Mouse (Mus musculus) midbrain, embryonic 15.5 days (tissue): ENCODE results near the gene Wdr26. TPM values are rescaled to one million over a fixed set of nuclear protein-coding genes. Genes with fewer than 3 reads are reported as not detected.

ENCODE experiments used
- ATAC-seq: fragments of 200-750 bp; cut with Nextera tagmentation; replicated peaks from 2 replicates; pipeline ENCODE4 v1.8.0; 2017; ENCODE audit warnings: moderate TSS enrichment
- H3K27ac ChIP-seq: fragments of 300-500 bp; sonication (generic); 2 replicates; pipeline ENCODE4 v1.5.1; 2015; ENCODE audit warnings: mild to moderate bottlenecking, inconsistent platforms
- H3K27me3 ChIP-seq: fragments of 300-500 bp; sonication (generic); replicated peaks from 2 replicates; pipeline ENCODE4 v1.6.1; 2015; ENCODE audit warnings: inconsistent platforms
- H3K36me3 ChIP-seq: fragments of 300-500 bp; sonication (generic); replicated peaks from 2 replicates; pipeline ENCODE4 v1.6.1; 2015; ENCODE audit warnings: inconsistent platforms
- H3K4me1 ChIP-seq: fragments of 300-500 bp; sonication (generic); 2 replicates; pipeline ENCODE4 v1.6.1; 2015; ENCODE audit warnings: inconsistent platforms
- H3K4me2 ChIP-seq: fragments of 300-500 bp; sonication (generic); 2 replicates; pipeline ENCODE4 v1.6.1; 2015; ENCODE audit warnings: inconsistent platforms, mild to moderate bottlenecking, moderate library complexity
- H3K4me3 ChIP-seq: fragments of 300-500 bp; sonication (generic); 2 replicates; pipeline ENCODE4 v1.5.1; 2015; ENCODE audit warnings: mild to moderate bottlenecking, inconsistent platforms
- H3K9ac ChIP-seq: fragments of 300-500 bp; sonication (generic); 2 replicates; pipeline ENCODE4 v1.6.1; 2015; ENCODE audit warnings: mild to moderate bottlenecking, inconsistent platforms
- H3K9me3 ChIP-seq: fragments of 300-500 bp; sonication (generic); 2 replicates; pipeline ENCODE4 v1.6.1; 2016; ENCODE audit warnings: inconsistent platforms
- WGBS: fragments of 180-500 bp; shearing (Covaris S2); methylation state at CpG from one replicate; pipeline ENCODE4 v1.1.7; 2015; ENCODE audit warnings: mixed read lengths; 5-methylcytosine and 5-hydroxymethylcytosine counted together
- polyA plus RNA-seq: library from polyadenylated mRNA; unstranded; fragments of >200 nt; fragmentation: Nextera tagmentation; extraction: Ambion mirVana; gene quantifications from 2 replicates; pipeline ENCODE4 v1.2.1, GENCODE M21; 2015

The Wdr26 gene
- polyA plus RNA-seq, 1 experiment from 2014 or later: 36.7 TPM

DNA sequence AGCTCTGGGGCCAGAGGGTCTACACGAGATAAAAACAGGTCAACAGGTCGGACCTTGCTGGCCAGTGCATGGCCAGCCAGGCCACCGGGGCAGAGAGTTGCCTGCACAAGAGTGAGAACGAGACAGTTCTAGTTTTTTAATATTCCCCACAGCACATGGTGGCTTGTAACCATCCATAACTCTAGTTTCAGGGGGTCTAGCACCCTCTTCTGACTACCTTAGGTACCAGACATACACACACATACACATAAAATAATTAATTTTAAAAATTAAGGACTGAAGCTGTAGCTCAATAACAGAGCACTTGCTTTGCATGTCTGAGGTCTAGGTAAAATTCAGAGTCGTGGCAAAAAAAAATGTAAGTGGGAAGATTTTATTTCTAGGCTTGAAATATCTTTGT, 39.8 kb upstream of the Wdr26 start:
- no peak for ATAC-seq

DNA sequence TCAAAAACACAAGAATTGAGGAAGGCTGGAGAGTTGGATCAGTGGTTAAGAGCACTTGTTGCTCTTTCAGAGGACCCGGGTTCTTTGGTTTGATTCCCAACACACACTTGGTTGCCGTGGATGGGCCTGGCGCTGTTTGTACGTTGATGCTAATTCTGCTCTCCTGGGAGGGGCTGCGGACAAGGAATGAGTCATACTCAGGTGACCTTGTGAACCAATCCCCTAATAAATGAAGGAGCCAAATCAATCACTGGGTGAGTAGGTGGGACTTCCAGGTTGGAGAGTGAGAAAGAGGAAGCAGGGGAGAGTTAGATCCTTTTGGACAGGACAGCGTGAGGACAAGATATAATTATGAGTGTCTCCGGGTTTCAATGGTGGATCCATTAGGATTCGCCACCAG, 39.2 kb upstream of the Wdr26 start:
- H3K4me3 ChIP-seq: no peak overlapping the region
- no peak overlapping the region for H3K27ac ChIP-seq
- no peak overlapping the region for H3K9ac ChIP-seq
- ATAC-seq: no peak
- H3K9me3 ChIP-seq: no peaks in the 10 kb centered on the region
- H3K27me3 ChIP-seq: no peaks in the 10 kb centered on the region
- no peaks in the 10 kb centered on the region for H3K36me3 ChIP-seq
- WGBS: 92% methylated on average over 8 of the region's 8 CpGs
- H3K4me2 ChIP-seq: no peak overlapping the region
- no peaks in the 10 kb centered on the region for H3K4me1 ChIP-seq

More for the DNA sequence above, 39.8 kb upstream of the Wdr26 start:
- Histone ChIP-seq H3K36me3 (no peaks in the 10 kb centered on the region), H3K4me1 (peaks cover 6% of the 10 kb centered on the region), H3K4me2 (no peak overlapping the region), H3K27ac (no peak overlapping the region), H3K9ac (no peak overlapping the region), H3K27me3 (no peaks in the 10 kb centered on the region), H3K9me3 (no peaks in the 10 kb centered on the region), H3K4me3 (no peak overlapping the region)
- WGBS: 87% methylated on average over 5 of the region's 5 CpGs

DNA sequence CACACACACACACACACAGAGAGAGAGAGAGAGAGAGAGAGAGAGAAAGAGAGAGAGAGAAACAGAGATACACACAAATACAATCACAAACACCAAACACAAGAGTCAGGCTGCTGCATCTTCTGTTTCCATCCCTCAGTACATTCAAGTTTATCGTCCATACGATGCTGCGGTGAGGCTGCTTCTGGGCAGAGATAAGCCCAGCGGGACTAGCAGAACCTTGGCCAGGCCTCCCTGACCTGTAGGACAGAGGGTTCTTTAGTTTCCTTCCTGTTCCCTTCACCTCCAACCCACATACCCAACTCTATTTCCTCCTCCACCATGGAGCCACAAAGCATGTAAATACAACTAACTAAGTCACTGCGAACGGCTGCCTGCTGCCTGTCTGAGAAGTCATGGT, 37.7 kb upstream of the Wdr26 start:
- H3K9me3 ChIP-seq: no peaks in the 10 kb centered on the region
- H3K4me1 ChIP-seq: no peaks in the 10 kb centered on the region
- no peak for ATAC-seq
- no peak overlapping the region for H3K4me3 ChIP-seq
- no peak overlapping the region for H3K4me2 ChIP-seq
- H3K9ac ChIP-seq: no peak overlapping the region
- H3K36me3 ChIP-seq: no peaks in the 10 kb centered on the region
- no peak overlapping the region for H3K27ac ChIP-seq
- H3K27me3 ChIP-seq: no peaks in the 10 kb centered on the region
- 92% methylated on average over 6 of the region's 6 CpGs for WGBS

DNA sequence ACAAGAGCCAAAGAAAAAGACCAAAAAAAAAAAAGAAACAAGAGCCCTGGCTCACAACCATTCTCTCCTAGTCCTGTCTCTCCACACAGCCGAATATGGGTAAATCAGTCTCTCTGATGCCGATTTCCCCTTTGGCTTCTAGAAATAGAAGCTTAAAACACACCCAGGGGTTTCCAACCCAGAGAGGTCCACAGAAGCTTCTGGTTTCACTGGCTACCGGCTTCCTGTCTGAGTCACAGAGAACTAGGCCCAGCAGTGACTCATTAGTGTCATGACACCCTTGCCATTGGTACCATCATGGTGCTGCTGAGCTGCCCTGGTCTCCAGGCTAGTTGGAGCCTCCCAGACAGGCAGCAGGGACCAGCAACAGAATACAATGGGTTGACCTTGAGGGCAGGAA, 35.4 kb upstream of the Wdr26 start:
- Histone ChIP-seq H3K4me2 (no peak overlapping the region), H3K4me3 (no peak overlapping the region), H3K4me1 (no peaks in the 10 kb centered on the region), H3K9me3 (no peaks in the 10 kb centered on the region), H3K27ac (no peak overlapping the region), H3K36me3 (no peaks in the 10 kb centered on the region), H3K27me3 (no peaks in the 10 kb centered on the region), H3K9ac (no peak overlapping the region)
- 75% methylated on average over 3 of the region's 3 CpGs for WGBS
- ATAC-seq: no peak

DNA sequence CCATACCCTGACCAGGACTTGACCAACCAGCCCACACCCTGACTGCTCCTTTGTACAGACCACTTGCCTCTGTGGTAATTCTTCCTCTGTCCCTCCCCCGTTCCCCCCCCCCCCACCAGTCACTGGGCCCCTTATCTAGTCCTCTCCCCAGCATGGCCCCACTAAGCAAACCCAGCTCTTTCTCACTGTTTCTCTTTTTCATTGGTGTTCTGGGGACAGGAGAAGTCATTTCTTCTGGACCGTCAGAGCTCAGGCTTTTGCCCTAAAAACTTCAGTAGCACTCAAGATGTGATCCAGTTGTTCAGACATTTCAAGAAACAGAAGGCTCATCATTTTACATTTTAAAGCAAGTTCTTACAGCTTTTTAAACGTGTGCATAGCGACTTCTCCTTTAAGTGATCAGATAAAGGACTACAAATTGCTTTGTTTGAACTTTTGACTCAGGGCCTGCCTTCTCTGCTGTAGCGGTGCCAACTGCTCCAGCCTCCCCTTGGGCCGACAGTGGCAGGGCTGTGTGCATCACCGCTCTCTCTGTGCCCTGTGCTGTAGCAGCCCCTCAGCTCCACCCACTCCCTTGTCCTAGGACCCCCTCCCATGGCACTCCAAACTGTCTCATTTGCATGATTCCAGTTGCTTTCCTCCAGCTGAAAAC, 34.8 kb upstream of the Wdr26 start:
- H3K27me3 ChIP-seq: no peaks in the 10 kb centered on the region
- no peak overlapping the region for H3K9ac ChIP-seq
- no peaks in the 10 kb centered on the region for H3K9me3 ChIP-seq
- no peak overlapping the region for H3K27ac ChIP-seq
- 41% methylated on average over 6 of the region's 7 CpGs for WGBS
- no peak overlapping the region for H3K4me3 ChIP-seq
- H3K4me1 ChIP-seq: no peaks in the 10 kb centered on the region
- H3K4me2 ChIP-seq: no peak overlapping the region
- no peak for ATAC-seq
- no peaks in the 10 kb centered on the region for H3K36me3 ChIP-seq

DNA sequence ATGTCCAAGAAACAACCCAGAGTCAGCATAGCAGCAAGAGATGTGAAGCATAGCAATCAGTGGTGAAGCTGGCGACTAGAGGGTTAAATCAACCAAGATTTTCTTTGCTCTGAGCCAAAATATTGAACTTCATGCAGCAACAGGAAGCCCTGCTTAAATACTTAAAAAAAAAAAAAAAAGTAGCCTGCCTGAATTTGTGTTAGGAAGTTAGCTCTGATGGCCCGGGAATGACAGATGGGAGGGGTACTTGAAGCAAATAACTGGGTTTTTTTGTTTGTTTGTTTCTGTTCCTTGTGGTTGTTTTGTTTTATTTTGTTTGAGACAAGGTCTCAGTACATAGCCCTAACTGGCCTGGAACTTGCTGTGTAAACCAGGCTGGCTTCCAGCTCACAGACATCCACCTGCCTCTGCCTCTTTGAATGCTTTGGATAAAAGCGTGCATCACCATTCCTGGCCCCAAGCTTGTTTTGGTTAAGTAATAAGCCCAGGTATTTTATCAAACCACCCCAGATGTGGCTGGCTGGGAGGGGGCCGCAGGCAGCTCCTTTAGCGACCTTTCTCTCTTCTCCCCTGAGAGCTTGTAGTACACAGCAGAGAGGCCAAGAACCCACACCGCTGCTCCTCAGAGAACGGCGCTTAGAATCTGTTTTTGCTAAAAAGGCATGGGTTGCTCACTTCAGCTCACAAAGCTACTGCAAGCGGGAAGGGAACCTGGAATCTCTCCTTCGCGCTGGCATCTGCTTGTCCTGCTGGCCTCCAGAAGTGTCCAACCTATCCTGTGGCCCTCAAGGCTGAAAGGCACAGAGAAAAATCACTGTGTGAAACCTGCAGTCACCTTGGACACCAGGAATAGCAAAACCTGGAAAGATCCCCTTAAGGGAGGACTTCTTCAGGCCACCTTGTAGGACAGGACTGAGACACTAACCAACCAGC, 34.0 kb upstream of the Wdr26 start:
- no peak overlapping the region for H3K9ac ChIP-seq
- no peaks in the 10 kb centered on the region for H3K36me3 ChIP-seq
- no peaks in the 10 kb centered on the region for H3K4me1 ChIP-seq
- 78% methylated on average over 11 of the region's 11 CpGs for WGBS
- H3K27me3 ChIP-seq: no peaks in the 10 kb centered on the region
- H3K4me2 ChIP-seq: no peak overlapping the region
- no peaks in the 10 kb centered on the region for H3K9me3 ChIP-seq
- no peak for ATAC-seq
- H3K4me3 ChIP-seq: no peak overlapping the region
- no peak overlapping the region for H3K27ac ChIP-seq

DNA sequence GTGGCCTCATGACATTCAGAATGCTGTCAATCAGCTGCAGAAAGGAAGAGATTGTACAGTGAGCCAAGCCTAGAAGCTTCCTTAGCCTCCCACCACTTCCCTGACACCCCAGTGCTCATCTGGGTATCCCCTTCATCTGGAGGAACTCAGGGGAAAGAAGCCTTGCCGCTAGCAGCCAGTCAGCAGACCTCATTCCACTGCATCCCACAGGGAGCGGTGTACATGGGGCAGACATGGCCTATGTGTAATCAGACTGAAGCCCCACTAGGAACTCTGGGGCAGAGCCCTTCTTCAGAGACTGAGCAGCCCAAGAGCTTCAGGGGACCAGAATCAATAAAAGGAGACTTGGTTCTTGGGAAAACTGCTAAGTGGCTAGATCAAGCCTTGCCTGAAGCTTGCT, 33.3 kb upstream of the Wdr26 start:
- Histone ChIP-seq H3K4me3 (no peak overlapping the region), H3K27ac (no peak overlapping the region), H3K36me3 (no peaks in the 10 kb centered on the region), H3K4me2 (no peak overlapping the region), H3K9me3 (no peaks in the 10 kb centered on the region), H3K4me1 (no peaks in the 10 kb centered on the region), H3K27me3 (no peaks in the 10 kb centered on the region), H3K9ac (no peak overlapping the region)
- WGBS: 91% methylated on average over 2 of the region's 2 CpGs
- no peak for ATAC-seq

DNA sequence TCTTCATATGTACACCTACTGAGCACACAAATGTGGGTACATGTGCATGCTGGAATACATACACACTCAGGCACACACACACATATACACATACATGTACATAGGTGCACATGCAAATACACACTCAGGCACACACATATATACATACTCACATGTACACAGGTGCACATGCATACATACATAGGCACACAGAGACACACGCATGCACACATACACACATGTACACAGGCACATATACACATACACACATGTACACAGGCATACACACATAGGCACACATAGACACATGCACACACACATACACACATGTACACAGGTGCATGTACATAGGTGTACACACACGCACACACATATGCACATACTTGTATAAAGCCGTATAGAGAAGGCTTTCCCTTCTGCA, 29.4 kb upstream of the Wdr26 start:
- H3K36me3 ChIP-seq: no peaks in the 10 kb centered on the region
- no peaks in the 10 kb centered on the region for H3K4me1 ChIP-seq
- H3K4me2 ChIP-seq: no peak overlapping the region
- no peak overlapping the region for H3K4me3 ChIP-seq
- no peaks in the 10 kb centered on the region for H3K9me3 ChIP-seq
- H3K9ac ChIP-seq: no peak overlapping the region
- H3K27ac ChIP-seq: no peak overlapping the region
- H3K27me3 ChIP-seq: no peaks in the 10 kb centered on the region
- no peak for ATAC-seq
- 100% methylated on average over 3 of the region's 3 CpGs for WGBS

DNA sequence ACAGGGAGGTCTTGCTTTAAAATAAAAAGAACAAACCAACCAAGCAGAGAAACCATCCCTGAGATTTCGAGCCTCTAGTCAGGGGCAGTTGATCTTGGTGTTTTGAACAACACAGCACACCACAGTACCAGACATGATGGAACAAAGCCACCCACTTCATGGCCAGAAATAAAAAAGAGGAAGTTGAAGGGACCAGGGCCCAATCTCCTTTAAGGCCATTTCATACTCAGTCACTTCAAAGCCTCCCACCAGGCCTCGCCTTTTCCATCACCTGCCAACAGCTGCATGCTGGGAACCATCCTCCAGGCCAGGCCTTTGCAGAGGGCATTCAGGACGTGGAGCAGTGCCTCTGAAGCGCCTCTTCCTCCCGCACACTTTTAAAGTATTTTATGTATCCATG, 25.5 kb upstream of the Wdr26 start:
- Histone ChIP-seq H3K9me3 (no peaks in the 10 kb centered on the region), H3K27ac (no peak overlapping the region), H3K27me3 (no peaks in the 10 kb centered on the region), H3K36me3 (no peaks in the 10 kb centered on the region), H3K4me1 (no peaks in the 10 kb centered on the region), H3K4me3 (no peak overlapping the region), H3K4me2 (no peak overlapping the region), H3K9ac (no peak overlapping the region)
- 58% methylated on average over 5 of the region's 5 CpGs for whole genome bisulfite sequencing
- ATAC-seq: no peak

DNA sequence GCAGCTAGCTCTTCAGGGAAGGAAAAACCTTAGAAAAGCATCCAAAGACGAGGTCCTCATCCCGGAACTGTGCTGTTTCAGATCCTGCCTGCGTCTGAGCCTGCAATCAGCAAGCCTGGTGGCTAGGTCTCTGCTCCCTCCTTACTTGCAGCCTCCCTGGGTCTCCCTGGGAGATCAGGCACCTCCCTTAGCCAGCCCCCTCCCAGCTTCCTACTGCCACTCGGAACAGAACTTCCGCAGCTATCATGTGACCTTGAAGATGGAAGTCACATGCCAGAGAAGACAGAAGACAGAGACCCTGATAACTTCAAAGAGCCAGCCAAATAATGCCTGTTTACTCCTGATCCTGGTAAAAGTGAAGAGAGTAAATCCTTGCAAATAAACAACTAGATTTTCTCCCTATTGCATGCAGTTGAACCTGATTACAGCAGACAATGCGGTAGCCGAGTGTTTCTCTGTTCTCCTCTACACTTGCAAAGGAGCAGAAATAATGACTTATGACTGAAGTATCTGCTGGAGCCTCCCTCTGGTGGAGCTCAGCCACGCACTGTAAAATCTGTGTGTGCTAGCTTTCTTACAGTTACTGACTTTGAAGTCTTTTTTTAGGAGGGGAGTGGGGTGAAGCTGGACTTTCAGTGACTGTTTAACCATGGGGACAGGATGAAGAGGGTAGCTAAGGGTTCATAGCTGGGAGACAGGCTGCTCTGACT, 22.7 kb upstream of the Wdr26 start:
- Histone ChIP-seq H3K4me1 (peaks cover 6% of the 10 kb centered on the region; the same call in 1 of the 2 replicates), H3K9ac (no peak overlapping the region), H3K4me2 (peak overlapping the region; percentile 2; the same call in 1 of the 2 replicates), H3K27ac (no peak overlapping the region), H3K27me3 (no peaks in the 10 kb centered on the region), H3K36me3 (no peaks in the 10 kb centered on the region), H3K4me3 (no peak overlapping the region), H3K9me3 (no peaks in the 10 kb centered on the region)
- ATAC-seq: no peak
- 55% methylated on average over 8 of the region's 8 CpGs for WGBS

DNA sequence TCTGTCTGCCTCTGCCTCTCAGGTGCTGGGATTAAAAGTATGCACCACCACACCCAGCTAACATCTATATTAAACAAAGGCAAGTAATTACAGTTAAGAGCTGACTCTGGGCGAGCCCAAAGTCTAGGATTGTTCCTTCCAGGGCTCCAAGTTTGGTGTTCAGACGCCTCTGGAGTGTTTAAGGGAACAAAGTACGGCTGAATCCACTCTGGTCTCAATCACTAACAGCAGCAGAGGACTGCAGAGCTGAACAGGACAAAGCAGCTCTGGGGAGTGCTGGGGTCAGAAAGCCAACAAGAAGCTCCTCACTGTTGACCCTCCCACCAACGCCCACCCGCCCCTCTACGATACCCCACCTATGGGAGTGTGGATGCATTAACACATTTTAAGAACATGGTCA, 21.9 kb upstream of the Wdr26 start:
- Histone ChIP-seq H3K4me1 (peaks cover 6% of the 10 kb centered on the region; the same call in 1 of the 2 replicates), H3K27me3 (no peaks in the 10 kb centered on the region), H3K4me3 (no peak overlapping the region), H3K4me2 (no peak overlapping the region), H3K9ac (no peak overlapping the region), H3K36me3 (no peaks in the 10 kb centered on the region), H3K27ac (no peak overlapping the region), H3K9me3 (no peaks in the 10 kb centered on the region)
- no peak for ATAC-seq
- WGBS: 90% methylated on average over 6 of the region's 6 CpGs

DNA sequence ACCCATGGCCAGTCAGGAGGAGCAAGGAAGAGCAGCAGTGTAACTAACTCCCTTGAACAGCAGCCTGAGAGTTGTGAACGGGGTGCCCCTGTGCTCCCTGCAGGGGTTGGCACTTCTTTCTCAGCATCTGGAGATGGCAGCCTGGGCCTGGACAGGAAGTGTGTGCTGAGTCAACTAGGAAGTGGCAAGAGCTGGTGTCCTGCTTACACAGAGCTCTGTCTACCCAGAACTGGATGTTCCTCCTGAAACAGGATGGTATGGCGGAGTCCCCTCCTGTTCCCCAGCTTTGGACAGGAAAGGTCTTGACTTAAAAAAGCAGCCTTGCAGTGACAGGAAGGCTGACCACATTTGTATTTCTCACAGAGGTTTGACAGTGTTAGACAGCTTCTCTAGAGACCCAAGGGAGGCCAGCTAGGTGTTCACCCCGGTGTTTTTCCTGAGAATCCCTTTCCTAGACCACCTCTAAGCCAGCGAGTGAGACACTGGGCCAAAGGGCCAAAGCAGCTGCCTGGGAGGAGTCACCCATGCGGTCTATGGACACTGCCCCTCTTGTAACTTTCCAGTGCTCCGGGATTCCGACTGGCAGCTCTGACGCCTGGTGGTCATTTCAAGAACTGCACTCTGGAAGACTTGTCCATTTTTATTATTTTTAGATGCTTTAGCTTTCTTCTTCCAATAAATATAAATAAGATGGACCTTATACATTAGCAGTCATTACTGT, 20.7 kb upstream of the Wdr26 start:
- H3K27me3 ChIP-seq: no peaks in the 10 kb centered on the region
- WGBS: 21% methylated on average over 8 of the region's 8 CpGs
- H3K27ac ChIP-seq: no peak overlapping the region
- H3K9me3 ChIP-seq: no peaks in the 10 kb centered on the region
- ATAC-seq: no peak
- no peak overlapping the region for H3K4me2 ChIP-seq
- no peak overlapping the region for H3K4me3 ChIP-seq
- no peak overlapping the region for H3K9ac ChIP-seq
- no peaks in the 10 kb centered on the region for H3K36me3 ChIP-seq
- peaks cover 6% of the 10 kb centered on the region; the same call in 1 of the 2 replicates for H3K4me1 ChIP-seq
